Mouse (Mus musculus) hindbrain, embryonic 15.5 days (tissue): ENCODE measurements around the gene Psors1c2. TPM values are rescaled to one million over a fixed set of nuclear protein-coding genes. Genes with fewer than 3 reads are reported as not detected.
A peak's percentile ranks its signal among the peaks of the same experiment; 100 is the strongest.
"Not testable (repeated sequence)": the region's sequence is repeated elsewhere in the genome, so short reads cannot be mapped to it uniquely, and the experiment has no call there.

Experiments used
- ATAC-seq: fragments of 200-750 bp; cut with Nextera tagmentation; 2 replicates; pipeline ENCODE4 v1.8.0; 2017; ENCODE audit warnings: low read depth, moderate number of reproducible peaks, moderate TSS enrichment; ENCODE audit not compliant: low FRiP score
- H3K27ac ChIP-seq: fragments of 300-500 bp; sonication (generic); replicated peaks from 2 replicates; pipeline ENCODE4 v1.5.1; 2015; ENCODE audit warnings: mild to moderate bottlenecking, inconsistent platforms
- H3K27me3 ChIP-seq: fragments of 300-500 bp; sonication (generic); 2 replicates; pipeline ENCODE4 v1.6.1; 2015; ENCODE audit warnings: control low read depth, inconsistent platforms
- H3K36me3 ChIP-seq: fragments of 300-500 bp; sonication (generic); 2 replicates; pipeline ENCODE4 v1.6.1; 2015; ENCODE audit warnings: control low read depth, inconsistent platforms
- H3K4me1 ChIP-seq: fragments of 300-500 bp; sonication (generic); replicated peaks from 2 replicates; pipeline ENCODE4 v1.6.1; 2015; ENCODE audit warnings: control low read depth, inconsistent platforms
- H3K4me2 ChIP-seq: fragments of 300-500 bp; sonication (generic); 2 replicates; pipeline ENCODE4 v1.6.1; 2015; ENCODE audit warnings: moderate library complexity, mild to moderate bottlenecking, inconsistent platforms
- H3K4me3 ChIP-seq: fragments of 300-500 bp; sonication (generic); 2 replicates; pipeline ENCODE4 v1.5.1; 2015; ENCODE audit warnings: mild to moderate bottlenecking, inconsistent platforms
- H3K9ac ChIP-seq: fragments of 300-500 bp; sonication (generic); 2 replicates; pipeline ENCODE4 v1.6.1; 2015; ENCODE audit warnings: inconsistent platforms
- H3K9me3 ChIP-seq: fragments of 300-500 bp; sonication (generic); 2 replicates; pipeline ENCODE4 v1.6.1; 2016; ENCODE audit warnings: control low read depth, inconsistent platforms
- whole genome bisulfite sequencing: fragments of 180-500 bp; shearing (Covaris S2); methylation state at CpG from one replicate; pipeline ENCODE4 v1.1.7; 2015; 5-methylcytosine and 5-hydroxymethylcytosine counted together
- polyA plus RNA-seq: library from polyadenylated mRNA; unstranded; fragments of >200 nt; fragmentation: Nextera tagmentation; extraction: Ambion mirVana; gene quantifications from 2 replicates; pipeline ENCODE4 v1.2.1, GENCODE M21; 2015

Psors1c2 gene
- polyA plus RNA-seq, 1 experiment from 2014 or later, result 0.97 TPM

DNA sequence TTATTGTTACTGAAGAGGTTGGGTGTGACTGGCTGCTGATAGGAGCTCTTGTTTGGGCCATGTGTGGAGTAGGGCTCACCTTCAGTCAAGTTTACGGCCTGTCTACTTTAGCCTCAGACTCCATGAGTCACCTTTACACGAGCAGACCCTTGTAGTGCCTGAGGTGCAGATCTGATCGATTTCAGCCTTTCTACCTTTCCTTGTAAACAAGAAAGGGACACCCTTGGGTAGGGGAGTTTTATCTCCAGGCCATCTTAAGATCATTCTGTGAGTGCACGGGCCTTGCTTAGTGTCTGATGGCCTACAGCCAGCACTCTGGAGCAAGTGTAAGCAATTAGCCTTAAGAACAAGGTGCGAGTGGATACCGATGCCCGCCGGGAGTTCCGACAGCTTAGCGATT, 26.1 kb upstream of the Psors1c2 start:
- Histone ChIP-seq H3K4me3 (no peak overlapping the region), H3K4me2 (no peak overlapping the region), H3K9ac (no peak overlapping the region), H3K36me3 (no peaks in the 10 kb centered on the region), H3K4me1 (0 out of 2 replicates have a peak, but pooled peaks cover 4% of the 10 kb centered on the region), H3K27ac (no peak overlapping the region), H3K9me3 (no peaks in the 10 kb centered on the region), H3K27me3 (peaks cover 25% of the 10 kb centered on the region)
- WGBS, result 19% methylated on average over 10 of the region's 10 CpGs
- ATAC-seq, result no peak

- WGBS, result 30% methylated on average over 13 of the region's 13 CpGs
- no peaks in the 10 kb centered on the region for H3K9me3 ChIP-seq
- no peak overlapping the region for H3K9ac ChIP-seq
- H3K4me3 ChIP-seq, result no peak overlapping the region
- H3K4me1 ChIP-seq, result no peaks in the 10 kb centered on the region
- ATAC-seq, result no peak
- no peak overlapping the region for H3K27ac ChIP-seq
- no peak overlapping the region for H3K4me2 ChIP-seq
- H3K27me3 ChIP-seq, result peaks cover 25% of the 10 kb centered on the region
- H3K36me3 ChIP-seq, result no peaks in the 10 kb centered on the region
Measured at GRCm38 (mm10) chr17:35507556-35508260, 25.3 kb upstream of the Psors1c2 start.

DNA sequence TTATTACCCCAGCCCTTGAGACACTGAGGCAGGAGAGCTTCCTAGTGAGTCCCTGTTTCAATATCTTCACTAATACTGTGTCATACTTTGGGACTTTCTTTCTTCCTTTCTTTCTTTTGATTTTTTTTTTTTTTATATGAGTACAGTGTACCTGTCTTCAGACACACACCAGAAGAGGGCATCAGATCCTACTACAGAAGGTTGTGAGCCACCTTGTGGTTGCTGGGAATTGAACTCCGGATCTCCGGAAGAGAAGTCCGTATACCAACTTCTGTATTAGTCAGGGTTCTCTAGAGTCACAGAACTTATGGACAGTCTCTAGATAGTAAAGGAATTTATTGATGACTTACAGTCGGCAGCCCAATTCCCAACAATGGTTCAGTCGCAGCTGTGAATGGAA, 24.7 kb upstream of the Psors1c2 start:
- ATAC-seq, H3K27ac ChIP-seq, H3K9me3 ChIP-seq, H3K36me3 ChIP-seq, H3K4me3 ChIP-seq, H3K4me2 ChIP-seq, H3K9ac ChIP-seq, H3K4me1 ChIP-seq: not testable (repeated sequence)
- WGBS, result 48% methylated on average over 5 of the region's 5 CpGs
- peaks cover 25% of the 10 kb centered on the region for H3K27me3 ChIP-seq

- Histone ChIP-seq H3K36me3 (no peaks in the 10 kb centered on the region), H3K27ac (no peak overlapping the region), H3K4me3 (no peak overlapping the region), H3K4me2 (no peak overlapping the region), H3K27me3 (peaks cover 25% of the 10 kb centered on the region), H3K9me3 (no peaks in the 10 kb centered on the region), H3K4me1 (no peaks in the 10 kb centered on the region), H3K9ac (no peak overlapping the region)
- ATAC-seq, result no peak
- 36% methylated on average over 8 of the region's 8 CpGs for WGBS
Measured at GRCm38 (mm10) chr17:35509284-35509683, 23.7 kb upstream of the Psors1c2 start.

DNA sequence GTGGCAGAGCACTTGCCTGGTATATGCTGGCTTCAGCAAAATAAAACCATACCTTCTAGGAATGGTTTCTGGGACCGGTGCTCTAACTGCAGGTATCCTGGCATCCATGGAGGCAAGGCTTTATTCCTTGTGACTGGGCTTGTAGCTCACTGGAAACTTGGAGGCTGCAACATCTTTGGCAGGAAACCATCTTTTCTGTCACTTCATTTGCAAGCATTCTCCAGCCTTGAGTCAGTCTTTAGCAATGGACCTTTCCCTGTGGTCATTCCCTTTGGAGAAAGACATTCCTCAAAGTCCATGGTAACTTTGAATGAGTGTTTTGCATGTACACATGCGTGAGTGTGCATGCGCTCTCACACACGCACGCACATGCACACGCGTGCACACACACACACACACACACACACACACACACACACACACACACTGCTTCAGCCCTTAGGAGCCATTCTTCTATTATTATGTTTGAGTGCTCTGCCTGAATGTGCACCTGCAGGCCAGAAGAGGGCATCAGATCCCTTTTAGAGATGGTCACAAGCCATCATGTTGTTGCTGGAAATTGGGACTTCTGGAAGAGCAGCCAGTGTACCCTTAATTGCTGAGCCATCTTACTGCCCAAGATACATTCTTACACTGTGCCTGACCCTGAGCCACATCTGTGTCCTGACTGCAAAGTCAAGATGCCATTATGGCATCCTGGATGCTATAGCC, 19.9 kb upstream of the Psors1c2 start:
- Histone ChIP-seq H3K4me1 (peaks cover 20% of the 10 kb centered on the region), H3K9me3 (no peaks in the 10 kb centered on the region), H3K36me3 (no peaks in the 10 kb centered on the region), H3K4me3 (no peak overlapping the region), H3K4me2 (no peak overlapping the region), H3K27me3 (peaks cover 4% of the 10 kb centered on the region; the same call in 1 of the 2 replicates), H3K9ac (no peak overlapping the region), H3K27ac (no peak overlapping the region)
- 94% methylated on average over 7 of the region's 7 CpGs for WGBS
- no peak for ATAC-seq

- Histone ChIP-seq H3K9me3 (no peaks in the 10 kb centered on the region), H3K27me3 (0 out of 2 replicates have a peak, but pooled peaks cover 3% of the 10 kb centered on the region), H3K9ac (no peak overlapping the region), H3K27ac (no peak overlapping the region), H3K4me1 (peaks cover 20% of the 10 kb centered on the region), H3K4me2 (no peak overlapping the region), H3K36me3 (no peaks in the 10 kb centered on the region), H3K4me3 (no peak overlapping the region)
- ATAC-seq, result no peak
- 17% methylated on average over 2 of the region's 2 CpGs for WGBS
Measured at GRCm38 (mm10) chr17:35513886-35514285, 19.1 kb upstream of the Psors1c2 start.

- no peak overlapping the region for H3K27ac ChIP-seq
- H3K9me3 ChIP-seq, result no peaks in the 10 kb centered on the region
- H3K4me3 ChIP-seq, result peak overlapping the region; percentile 71; the same call in 1 of the 2 replicates
- H3K9ac ChIP-seq, result no peak overlapping the region
- peak overlapping the region; percentile 64 for H3K4me2 ChIP-seq
- H3K27me3 ChIP-seq, result no peaks in the 10 kb centered on the region
- ATAC-seq, result no peak
- no peaks in the 10 kb centered on the region for H3K36me3 ChIP-seq
- 39% methylated on average over 6 of the region's 6 CpGs for WGBS
- peaks cover 20% of the 10 kb centered on the region for H3K4me1 ChIP-seq
Measured at GRCm38 (mm10) chr17:35514756-35515155, 18.2 kb upstream of the Psors1c2 start.

DNA sequence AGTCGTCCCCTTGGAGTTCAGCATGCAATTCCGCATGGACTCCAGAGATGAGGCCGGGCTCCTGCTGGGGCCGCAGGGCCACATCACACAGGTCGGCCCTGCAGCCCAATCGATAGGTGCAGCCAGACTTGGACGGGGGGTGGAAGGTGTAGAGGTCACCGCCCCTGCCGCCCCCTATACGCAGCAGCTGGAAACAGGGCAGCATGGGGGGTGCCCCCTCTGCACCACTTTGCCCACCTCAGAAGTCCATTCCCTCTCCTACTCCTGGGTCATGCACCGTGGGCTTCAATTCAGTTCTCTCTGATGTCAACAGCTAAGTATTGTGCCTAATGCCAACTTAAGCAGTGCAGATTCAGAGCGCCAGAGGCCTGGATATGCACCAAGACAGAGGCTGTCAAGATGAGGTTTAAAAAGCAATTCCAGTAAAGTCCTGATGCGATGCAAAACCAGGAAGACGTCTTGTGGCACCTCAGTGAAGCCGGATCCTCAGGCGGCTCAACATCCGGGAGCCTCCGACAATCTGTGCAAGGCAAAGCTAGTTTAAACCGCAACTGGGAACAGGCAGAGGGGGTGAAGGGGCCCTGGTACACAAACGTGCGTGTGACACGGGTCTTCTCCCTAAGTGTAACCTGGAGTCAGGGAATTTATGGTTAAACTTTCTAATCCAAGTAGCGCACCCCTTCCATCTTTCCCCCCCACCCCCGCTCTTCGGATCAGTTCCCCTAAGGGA, 16.9 kb upstream of the Psors1c2 start:
- H3K4me1 ChIP-seq, result peaks cover 20% of the 10 kb centered on the region
- H3K9me3 ChIP-seq, result no peaks in the 10 kb centered on the region
- no peaks in the 10 kb centered on the region for H3K27me3 ChIP-seq
- peak; percentile 12 for ATAC-seq
- H3K27ac ChIP-seq, result no peak overlapping the region
- peak overlapping the region; percentile 43 for H3K9ac ChIP-seq
- H3K4me2 ChIP-seq, result peak overlapping the region; percentile 64
- H3K4me3 ChIP-seq, result peak overlapping the region; percentile 71
- 5% methylated on average over 25 of the region's 25 CpGs for WGBS
- no peaks in the 10 kb centered on the region for H3K36me3 ChIP-seq

- H3K27me3 ChIP-seq, result no peaks in the 10 kb centered on the region
- peak within 1 kb of the TSS; percentile 71 for H3K4me3 ChIP-seq
- H3K9ac ChIP-seq, result peak within 1 kb of the TSS; percentile 43
- H3K27ac ChIP-seq, result no peak within 1 kb of the TSS
- H3K36me3 ChIP-seq, result no peaks in the 10 kb centered on the region
- peaks cover 20% of the 10 kb centered on the region for H3K4me1 ChIP-seq
- no peaks in the 10 kb centered on the region for H3K9me3 ChIP-seq
- ATAC-seq, result peak; percentile 96
- H3K4me2 ChIP-seq, result peak within 1 kb of the TSS; percentile 64
- under 1% methylated on average over 67 of the region's 67 CpGs for WGBS
Measured at GRCm38 (mm10) chr17:35516652-35517500, 16.1 kb upstream of the Psors1c2 start, which contains the start of the genes Tcf19 and Cchcr1. Gene Tcf19 (minus strand): TSS chr17:35516824. Gene Cchcr1 (plus strand): TSS chr17:35517100.

GRCm38 (mm10) chr17:35517526-35517925, 15.5 kb upstream of the Psors1c2 start:
- Histone ChIP-seq H3K27ac (no peak overlapping the region), H3K36me3 (no peaks in the 10 kb centered on the region), H3K4me1 (peaks cover 20% of the 10 kb centered on the region), H3K9me3 (no peaks in the 10 kb centered on the region), H3K27me3 (no peaks in the 10 kb centered on the region), H3K9ac (peak overlapping the region; percentile 35), H3K4me2 (peak overlapping the region; percentile 64), H3K4me3 (peak overlapping the region; percentile 71)
- no peak for ATAC-seq
- 6% methylated on average over 12 of the region's 12 CpGs for WGBS

DNA sequence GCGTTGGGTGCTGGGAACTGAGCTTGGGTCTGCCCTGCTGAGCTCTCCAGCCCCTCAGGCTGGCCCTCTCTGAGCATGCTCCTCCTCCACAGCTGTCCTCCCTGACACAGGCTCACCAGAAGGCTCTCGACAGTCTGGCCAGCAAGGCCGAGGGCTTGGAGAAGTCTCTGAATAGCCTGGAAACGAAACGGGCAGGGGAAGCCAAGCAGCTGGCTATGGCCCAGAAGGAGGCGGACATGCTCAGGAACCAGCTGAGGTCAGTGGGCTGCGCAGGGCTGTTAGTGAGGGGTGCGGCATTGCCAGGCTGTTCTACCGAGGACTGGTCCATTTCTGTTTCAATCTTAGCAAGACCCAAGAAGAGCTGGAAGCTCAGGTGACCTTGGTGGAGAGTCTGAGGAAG, 8.6 kb upstream of the Psors1c2 start:
- Histone ChIP-seq H3K4me1 (no peaks in the 10 kb centered on the region), H3K4me2 (no peak overlapping the region), H3K27ac (no peak overlapping the region), H3K27me3 (no peaks in the 10 kb centered on the region), H3K4me3 (no peak overlapping the region), H3K9ac (no peak overlapping the region), H3K9me3 (no peaks in the 10 kb centered on the region), H3K36me3 (no peaks in the 10 kb centered on the region)
- ATAC-seq, result no peak
- 76% methylated on average over 9 of the region's 9 CpGs for WGBS
